Mouse (Mus musculus) Muller cell, postnatal 12 days (primary cell): ENCODE results near the gene Klf7.
A peak's percentile ranks its signal among the peaks of the same experiment; 100 is the strongest.

ENCODE experiments used
- DNase-seq: peaks from one replicate; pipeline ENCODE4 v3.0.0-alpha.2; 2015; ENCODE audit errors: inconsistent ontology term

The Klf7 gene

GRCm38 (mm10) chr1:64105181-64105646 lies 16.9 kb downstream of the Klf7 start:
- DNase-seq, result no peak

DNA sequence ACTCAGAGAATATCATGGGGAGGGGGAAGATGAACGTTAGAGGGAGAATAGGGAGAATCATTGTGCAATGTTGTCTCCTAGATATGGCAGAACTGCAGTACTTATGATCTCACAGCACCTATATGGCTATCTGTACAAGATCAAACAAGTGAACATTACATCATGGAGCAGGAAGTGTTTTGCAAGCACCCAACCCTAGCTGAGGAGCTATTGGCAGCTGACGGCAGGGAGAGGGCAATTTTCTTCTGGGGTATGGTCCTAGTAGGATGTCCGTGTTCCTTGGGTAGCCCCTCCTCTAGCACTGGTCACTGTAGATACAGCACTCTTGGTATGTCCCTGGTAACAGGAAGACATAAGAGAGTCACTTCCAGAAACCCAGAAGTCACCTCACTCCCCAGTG lies 17.4 kb downstream of the Klf7 start:
- DNase-seq, result no peak

DNA sequence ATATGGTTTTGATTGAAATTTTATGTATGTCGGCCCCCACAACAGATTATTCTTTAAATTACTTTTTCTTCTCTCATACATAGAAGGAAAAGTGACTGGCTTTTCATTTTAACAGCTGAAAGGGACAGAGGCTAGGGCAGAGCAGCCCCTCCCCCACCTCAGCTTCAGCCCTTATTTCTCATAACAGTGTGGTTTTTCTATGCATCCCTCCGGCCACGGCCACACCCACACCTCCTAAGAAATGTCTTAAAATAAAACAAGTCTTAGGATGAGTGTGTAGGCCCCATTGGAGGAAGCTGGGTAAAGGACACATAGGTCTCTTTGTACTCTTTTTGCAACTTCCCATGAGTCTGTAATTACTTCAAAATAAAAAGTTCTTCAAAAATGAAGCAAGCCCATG lies 20.8 kb downstream of the Klf7 start:
- no peak for DNase-seq

- no peak for DNase-seq
These were observed 23.3 kb downstream of the Klf7 start for GRCm38 (mm10) chr1:64098800-64099199.

- no peak for DNase-seq
These were observed 24.3 kb downstream of the Klf7 start for GRCm38 (mm10) chr1:64097640-64098287.

- no peak for DNase-seq
These were observed 29.1 kb downstream of the Klf7 start for GRCm38 (mm10) chr1:64093018-64093417.

GRCm38 (mm10) chr1:64091591-64091990 lies 30.5 kb downstream of the Klf7 start:
- no peak for DNase-seq

- DNase-seq, result no peak
These were observed 31.5 kb downstream of the Klf7 start for GRCm38 (mm10) chr1:64090566-64090965.

DNA sequence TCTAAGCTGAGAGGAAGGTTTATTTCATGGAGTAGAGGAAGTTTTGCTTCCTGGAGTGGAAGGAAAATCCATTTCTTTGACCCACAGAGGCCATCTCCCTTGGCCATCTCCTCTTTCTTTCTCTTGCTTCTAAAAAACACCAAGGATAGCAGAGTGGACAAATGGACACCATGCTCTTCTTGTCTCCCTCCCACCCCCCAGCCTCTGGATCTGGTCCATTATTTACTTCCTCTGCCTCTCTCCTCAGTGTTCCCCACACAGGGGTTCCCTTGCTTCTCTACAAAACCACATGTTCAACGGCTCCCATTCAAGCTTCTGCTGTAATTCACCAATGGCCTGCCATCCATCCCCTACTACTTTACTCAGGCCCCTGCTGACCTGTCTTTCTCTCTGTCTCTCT lies 32.4 kb downstream of the Klf7 start:
- DNase-seq, result no peak

GRCm38 (mm10) chr1:64088604-64089320 lies 33.3 kb downstream of the Klf7 start:
- DNase-seq, result no peak

- peak; percentile 59 for DNase-seq
These were observed 34.2 kb downstream of the Klf7 start for GRCm38 (mm10) chr1:64087657-64088603.

- DNase-seq, result no peak
These were observed 36.2 kb downstream of the Klf7 start for GRCm38 (mm10) chr1:64085875-64086274.

- no peak for DNase-seq
These were observed 36.7 kb downstream of the Klf7 start for GRCm38 (mm10) chr1:64085361-64085760.

- no peak for DNase-seq
These were observed 37.4 kb downstream of the Klf7 start for GRCm38 (mm10) chr1:64084706-64085105.

DNA sequence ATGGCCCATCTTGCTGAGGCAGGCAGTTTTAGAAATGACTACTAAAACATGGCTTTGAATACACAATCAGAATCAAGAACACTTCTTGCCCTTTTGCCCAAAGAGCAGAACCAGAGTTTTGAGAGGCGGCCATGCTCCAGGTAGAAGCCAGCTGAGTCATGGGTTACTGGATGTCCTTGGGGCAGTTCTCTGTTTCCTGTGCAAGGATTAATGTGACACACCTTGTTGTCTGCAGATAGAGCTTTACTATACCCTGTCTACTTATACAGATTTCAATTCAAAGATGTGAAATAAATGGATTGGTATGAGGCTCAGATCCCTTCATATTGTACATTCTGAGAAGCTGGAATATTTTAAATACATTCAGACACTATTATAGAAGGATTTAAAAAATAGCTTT lies 40.3 kb downstream of the Klf7 start:
- DNase-seq, result no peak

DNA sequence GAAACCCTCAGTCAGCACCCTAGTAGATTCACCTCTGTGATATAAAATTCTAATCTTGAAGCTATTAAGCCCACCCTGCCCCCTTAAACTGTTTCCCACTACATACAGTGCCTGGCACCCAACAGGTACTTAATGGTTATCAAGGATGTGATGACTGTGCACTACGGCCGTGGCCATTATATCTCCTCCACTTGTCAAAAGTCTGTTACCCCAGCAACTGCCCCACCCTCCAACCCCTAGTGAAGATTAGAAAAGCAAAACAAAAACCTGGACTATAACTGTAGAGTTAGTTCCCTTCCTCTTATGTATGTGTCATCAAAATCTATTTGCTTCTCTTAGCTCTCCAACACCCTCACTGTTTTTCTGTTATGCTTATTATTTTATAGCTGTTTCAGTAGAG lies 40.9 kb downstream of the Klf7 start:
- no peak for DNase-seq

- DNase-seq, result no peak
These were observed 41.8 kb downstream of the Klf7 start for GRCm38 (mm10) chr1:64080263-64080662.

DNA sequence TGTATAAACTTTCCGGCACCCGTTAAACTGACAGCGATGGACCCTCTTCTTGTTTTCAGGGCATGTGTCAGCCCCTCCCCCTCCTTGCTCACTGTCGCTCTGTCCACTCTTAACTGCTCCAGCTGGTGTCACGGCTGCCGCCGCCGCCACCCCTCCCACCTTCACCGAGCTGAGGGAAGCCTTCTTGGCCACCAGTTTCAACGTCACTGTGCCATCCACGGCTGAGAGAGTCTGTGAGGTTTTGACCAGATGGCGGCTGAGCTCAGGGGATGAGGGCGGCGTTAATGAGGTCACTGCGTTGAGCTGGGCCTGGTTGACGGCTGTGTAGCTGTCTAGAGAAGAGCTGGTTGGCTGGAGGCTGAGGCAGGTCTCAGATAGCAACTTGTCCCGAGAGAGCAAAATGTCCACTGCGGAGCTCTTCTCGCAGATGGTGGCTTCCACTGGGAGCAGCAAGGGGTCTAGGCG lies 43.3 kb downstream of the Klf7 start:
- peak; percentile 60 for DNase-seq

DNA sequence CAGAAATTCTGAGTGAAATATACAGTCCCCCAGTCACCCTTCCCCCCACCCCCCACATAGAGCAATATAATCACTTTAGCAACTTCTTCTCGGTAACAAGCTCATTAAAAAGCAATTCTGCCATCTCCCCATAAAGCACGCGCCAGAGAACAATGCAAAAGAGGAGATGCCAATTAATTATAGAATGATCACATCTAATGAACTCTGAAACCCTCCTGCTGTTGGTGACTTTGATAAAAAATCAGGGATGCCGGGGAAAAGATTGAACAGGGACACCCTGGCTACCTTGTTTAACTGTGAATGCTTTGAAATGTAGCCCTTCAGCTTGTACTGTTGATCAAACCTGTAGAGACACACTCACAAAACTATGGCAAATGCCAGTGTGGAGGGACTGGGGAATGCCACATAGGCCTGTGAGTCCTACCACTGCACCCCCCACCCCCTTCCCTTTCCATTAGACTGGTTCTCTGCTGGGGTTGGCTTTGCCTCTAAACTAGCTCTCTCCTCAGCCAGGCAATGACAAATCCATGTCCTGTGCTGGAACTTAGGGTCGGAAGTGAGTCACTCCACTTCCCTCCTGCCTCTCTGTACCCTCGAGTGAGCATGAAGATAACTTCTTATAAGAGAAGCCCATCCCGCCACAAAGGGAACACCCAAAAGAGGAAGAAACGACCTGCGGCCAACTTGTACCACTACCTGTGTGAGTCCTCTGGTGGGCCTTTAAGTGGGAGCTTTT lies 43.9 kb downstream of the Klf7 start:
- peak; percentile 71 for DNase-seq

GRCm38 (mm10) chr1:64074051-64074450 lies 48.0 kb downstream of the Klf7 start:
- DNase-seq, result no peak

- DNase-seq, result no peak
These were observed 51.1 kb downstream of the Klf7 start for GRCm38 (mm10) chr1:64070947-64071346.
